Mouse (Mus musculus): ENCODE measurements around the gene Fthl17e. TPM values are rescaled to one million over a fixed set of nuclear protein-coding genes. Genes with fewer than 3 reads are reported as not detected.
A peak's percentile ranks its signal among the peaks of the same experiment; 100 is the strongest.
"Not testable (repeated sequence)": the region's sequence is repeated elsewhere in the genome, so short reads cannot be mapped to it uniquely, and the experiment has no call there.

Gene Fthl17e
- not detected in 2 replicates for polyA plus RNA-seq (2012; rRNA removed)
- not detected in 2 replicates for polyA plus RNA-seq (2014; fragmentation: Nextera tagmentation; extraction: Ambion mirVana)

GRCm38 (mm10) chrX:9033193-9033592 is at the start of gene Fthl17e:
TSS of gene Fthl17e (plus strand) at chrX:9033493.
- ATAC-seq (ENCODE audit: insufficient read depth); H3K9me3 ChIP-seq (ENCODE audit: control insufficient read depth, low read length); H3K4me2 ChIP-seq (ENCODE audit: low read depth); H3K9ac ChIP-seq (replicated peaks); H3K27me3 ChIP-seq (ENCODE audit: control insufficient read depth, insufficient read depth, low read length); DNase-seq (ENCODE audit: low read depth in 3 of 3, low spot score in 3 of 3); H3K27ac ChIP-seq; H3K4me1 ChIP-seq (replicated peaks; ENCODE audit: control insufficient read depth in 2 of 2, insufficient read depth in 2 of 2, low read length in 1 of 2); H3K4me3 ChIP-seq (ENCODE audit: insufficient read depth in 1 of 2, low read depth in 2 of 2, low read length in 2 of 2); H3K36me3 ChIP-seq (replicated peaks; ENCODE audit: control insufficient read depth, insufficient read depth, low read depth): not testable (repeated sequence)
- WGBS (ENCODE audit: insufficient replicate concordance), result no CpG with 5 or more reads among the region's 10 CpGs

GRCm38 (mm10) chrX:8986655-8987054 is 46.6 kb upstream of the Fthl17e start, which contains the start of gene Fthl17d:
TSS of gene Fthl17d (minus strand) at chrX:8986755.
- H3K4me2 ChIP-seq (ENCODE audit: low read depth); H3K27me3 ChIP-seq (ENCODE audit: control insufficient read depth, insufficient read depth, low read length); H3K9ac ChIP-seq (replicated peaks); ATAC-seq (ENCODE audit: insufficient read depth); DNase-seq (ENCODE audit: low read depth in 3 of 3, low spot score in 3 of 3); H3K36me3 ChIP-seq (replicated peaks; ENCODE audit: control insufficient read depth, insufficient read depth, low read depth); H3K9me3 ChIP-seq (ENCODE audit: control insufficient read depth, low read length); H3K27ac ChIP-seq; H3K4me3 ChIP-seq (ENCODE audit: insufficient read depth in 1 of 2, low read depth in 2 of 2, low read length in 2 of 2); H3K4me1 ChIP-seq (replicated peaks; ENCODE audit: control insufficient read depth in 2 of 2, insufficient read depth in 2 of 2, low read length in 1 of 2): not testable (repeated sequence)
- no CpG with 5 or more reads among the region's 9 CpGs for WGBS (ENCODE audit: insufficient replicate concordance)

DNA sequence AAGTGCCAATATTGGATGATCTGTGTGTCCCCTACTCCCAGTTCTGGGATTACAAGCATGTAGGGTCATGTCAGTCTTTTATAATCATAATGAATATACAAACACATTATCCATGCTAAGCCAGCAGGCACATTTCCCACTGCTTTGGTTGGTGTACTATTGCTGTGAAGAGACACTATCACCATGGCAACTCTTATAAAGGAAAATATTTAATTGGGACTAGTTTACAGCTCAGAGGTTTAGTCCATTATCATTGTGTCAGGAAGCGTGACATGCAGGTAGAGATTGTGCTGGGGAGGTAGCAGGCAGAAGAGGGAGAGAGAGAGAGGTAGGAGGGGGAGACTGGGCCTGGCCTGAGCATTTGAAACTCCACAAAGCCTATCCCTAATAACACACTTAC is 17.2 kb upstream of the Fthl17e start:
- Histone ChIP-seq H3K36me3 (replicated peaks; ENCODE audit: control insufficient read depth, insufficient read depth, low read depth) (no peaks in the 10 kb centered on the region), H3K27ac (no peak overlapping the region), H3K4me2 (ENCODE audit: low read depth) (no peak overlapping the region), H3K4me1 (replicated peaks; ENCODE audit: control insufficient read depth in 2 of 2, insufficient read depth in 2 of 2, low read length in 1 of 2) (no peaks in the 10 kb centered on the region), H3K4me3 (ENCODE audit: insufficient read depth in 1 of 2, low read depth in 2 of 2, low read length in 2 of 2) (no peak overlapping the region), H3K9ac (replicated peaks) (no peak overlapping the region), H3K27me3 (ENCODE audit: control insufficient read depth, insufficient read depth, low read length) (no peaks in the 10 kb centered on the region), H3K9me3 (ENCODE audit: control insufficient read depth, low read length) (no peaks in the 10 kb centered on the region)
- DNase-seq (ENCODE audit: low read depth in 3 of 3, low spot score in 3 of 3) (no peak), ATAC-seq (ENCODE audit: insufficient read depth) (no peak)
- WGBS (ENCODE audit: insufficient replicate concordance), result 30% methylated on average over 1 of the region's 1 CpGs
- TF ChIP-seq EP300 (IDR thresholded peaks at IDR 0.05; ENCODE audit: low read depth) (no peak), CTCF (IDR thresholded peaks at IDR 0.05; ENCODE audit: low read depth) (no peak)

DNA sequence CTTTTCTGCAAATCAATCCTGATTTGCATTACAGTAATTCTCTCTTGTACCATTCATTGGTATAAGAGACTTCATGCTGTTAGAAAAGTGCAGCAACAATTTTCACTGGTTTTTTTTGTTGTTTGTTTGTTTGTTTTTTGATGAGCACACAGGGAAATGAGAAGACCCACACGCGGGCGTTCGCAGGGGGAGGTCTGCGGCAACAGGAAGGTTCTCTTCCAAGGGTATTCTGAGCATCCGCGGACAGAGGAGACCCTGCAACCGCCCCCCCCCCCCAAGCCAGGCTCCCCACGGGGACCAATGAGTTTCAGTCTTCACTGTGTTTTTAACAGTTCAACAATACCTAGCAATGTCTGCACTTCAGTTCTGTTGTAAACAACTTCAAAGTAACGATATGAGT is 13.8 kb upstream of the Fthl17e start:
- WGBS (ENCODE audit: insufficient replicate concordance), result 43% methylated on average over 10 of the region's 10 CpGs
- no peak overlapping the region for H3K27ac ChIP-seq
- no peak overlapping the region for H3K4me2 ChIP-seq (ENCODE audit: low read depth)
- ATAC-seq (ENCODE audit: insufficient read depth) (no peak), DNase-seq (ENCODE audit: low read depth in 3 of 3, low spot score in 3 of 3) (no peak)
- TF ChIP-seq EP300 (IDR thresholded peaks at IDR 0.05; ENCODE audit: low read depth) (no peak), CTCF (IDR thresholded peaks at IDR 0.05; ENCODE audit: low read depth) (no peak)
- no peaks in the 10 kb centered on the region for H3K9me3 ChIP-seq (ENCODE audit: control insufficient read depth, low read length)
- no peaks in the 10 kb centered on the region for H3K36me3 ChIP-seq (replicated peaks; ENCODE audit: control insufficient read depth, insufficient read depth, low read depth)
- H3K9ac ChIP-seq (replicated peaks), result no peak overlapping the region
- H3K27me3 ChIP-seq (ENCODE audit: control insufficient read depth, insufficient read depth, low read length), result no peaks in the 10 kb centered on the region
- H3K4me1 ChIP-seq (replicated peaks; ENCODE audit: control insufficient read depth in 2 of 2, insufficient read depth in 2 of 2, low read length in 1 of 2), result no peaks in the 10 kb centered on the region
- H3K4me3 ChIP-seq (ENCODE audit: insufficient read depth in 1 of 2, low read depth in 2 of 2, low read length in 2 of 2), result no peak overlapping the region

- H3K4me3 ChIP-seq (ENCODE audit: insufficient read depth in 1 of 2, low read depth in 2 of 2, low read length in 2 of 2); DNase-seq (ENCODE audit: low read depth in 3 of 3, low spot score in 3 of 3); ATAC-seq (ENCODE audit: insufficient read depth); H3K4me1 ChIP-seq (replicated peaks; ENCODE audit: control insufficient read depth in 2 of 2, insufficient read depth in 2 of 2, low read length in 1 of 2); H3K9me3 ChIP-seq (ENCODE audit: control insufficient read depth, low read length); H3K36me3 ChIP-seq (replicated peaks; ENCODE audit: control insufficient read depth, insufficient read depth, low read depth); H3K27ac ChIP-seq; H3K27me3 ChIP-seq (ENCODE audit: control insufficient read depth, insufficient read depth, low read length); H3K9ac ChIP-seq (replicated peaks); H3K4me2 ChIP-seq (ENCODE audit: low read depth): not testable (repeated sequence)
- peak; percentile 34 for TF ChIP-seq CTCF (IDR thresholded peaks at IDR 0.05; ENCODE audit: low read depth)
- WGBS (ENCODE audit: insufficient replicate concordance), result 15% methylated on average over 3 of the region's 4 CpGs
Observed at GRCm38 (mm10) chrX:9041611-9042010, 8.3 kb downstream of the Fthl17e start.

- not testable (repeated sequence) for H3K4me2 ChIP-seq (ENCODE audit: low read depth); ATAC-seq (ENCODE audit: insufficient read depth); H3K27ac ChIP-seq; DNase-seq (ENCODE audit: low read depth in 3 of 3, low spot score in 3 of 3); H3K4me3 ChIP-seq (ENCODE audit: insufficient read depth in 1 of 2, low read depth in 2 of 2, low read length in 2 of 2); H3K9me3 ChIP-seq (ENCODE audit: control insufficient read depth, low read length); H3K27me3 ChIP-seq (ENCODE audit: control insufficient read depth, insufficient read depth, low read length); H3K9ac ChIP-seq (replicated peaks); H3K36me3 ChIP-seq (replicated peaks; ENCODE audit: control insufficient read depth, insufficient read depth, low read depth); H3K4me1 ChIP-seq (replicated peaks; ENCODE audit: control insufficient read depth in 2 of 2, insufficient read depth in 2 of 2, low read length in 1 of 2)
- TF ChIP-seq CTCF (IDR thresholded peaks at IDR 0.05; ENCODE audit: low read depth), result peak; percentile 48
- WGBS (ENCODE audit: insufficient replicate concordance), result 21% methylated on average over 6 of the region's 9 CpGs
Observed at GRCm38 (mm10) chrX:9060952-9061351, 27.7 kb downstream of the Fthl17e start.

Data from liver, embryonic 14.5 days (tissue).